Mouse (Mus musculus) brain, embryonic 14.5 days (tissue): ENCODE measurements at regions not wholly inside any gene's neighbourhood (a gene's known extent, or its start where the extent isn't known, plus 50 kb on each side); places are given as distances from the start of the nearest gene placed in this dataset.

Experiments
- DNase-seq: peaks from one replicate; pipeline ENCODE4 v3.0.0-alpha.2; 2011; ENCODE audit warnings: low read depth
- CTCF ChIP-seq: fragments of 200-500 bp; IDR thresholded peaks from 2 replicates; pipeline ENCODE4 v1.5.1; 2012; ENCODE audit warnings: inconsistent platforms, mild to moderate bottlenecking, moderate library complexity, borderline replicate concordance; ENCODE audit not compliant: insufficient read depth, insufficient read length; ENCODE audit errors: extremely low read depth
- POLR2A ChIP-seq: fragments of 200-500 bp; IDR thresholded peaks from 2 replicates; pipeline ENCODE4 v1.6.1; 2012; ENCODE audit warnings: mild to moderate bottlenecking, inconsistent platforms, borderline replicate concordance; ENCODE audit not compliant: poor library complexity, insufficient read depth, insufficient read length, severe bottlenecking; ENCODE audit errors: extremely low read depth

DNA sequence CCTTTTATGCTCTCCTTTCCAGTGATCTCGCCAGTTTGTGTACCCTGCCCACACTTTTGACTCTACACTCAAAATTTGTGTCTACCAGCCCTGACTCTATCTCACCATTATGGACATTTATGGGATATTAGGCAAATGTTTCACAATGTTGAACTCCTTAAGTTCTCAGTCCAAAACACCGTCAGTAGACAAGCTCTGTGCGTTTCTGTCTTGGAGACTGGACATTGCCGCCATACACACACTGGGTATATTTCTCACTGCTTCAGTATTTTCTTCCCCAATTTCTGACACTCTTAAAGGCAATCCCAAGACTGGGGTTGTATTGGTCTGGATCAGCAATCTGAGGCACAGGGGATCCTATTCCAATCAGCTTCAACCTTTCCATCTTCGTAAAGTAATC lies 75.6 kb downstream of the Oxgr1 start:
- DNase-seq, result no peak
- TF ChIP-seq POLR2A, result no peak
- no peak for TF ChIP-seq CTCF

DNA sequence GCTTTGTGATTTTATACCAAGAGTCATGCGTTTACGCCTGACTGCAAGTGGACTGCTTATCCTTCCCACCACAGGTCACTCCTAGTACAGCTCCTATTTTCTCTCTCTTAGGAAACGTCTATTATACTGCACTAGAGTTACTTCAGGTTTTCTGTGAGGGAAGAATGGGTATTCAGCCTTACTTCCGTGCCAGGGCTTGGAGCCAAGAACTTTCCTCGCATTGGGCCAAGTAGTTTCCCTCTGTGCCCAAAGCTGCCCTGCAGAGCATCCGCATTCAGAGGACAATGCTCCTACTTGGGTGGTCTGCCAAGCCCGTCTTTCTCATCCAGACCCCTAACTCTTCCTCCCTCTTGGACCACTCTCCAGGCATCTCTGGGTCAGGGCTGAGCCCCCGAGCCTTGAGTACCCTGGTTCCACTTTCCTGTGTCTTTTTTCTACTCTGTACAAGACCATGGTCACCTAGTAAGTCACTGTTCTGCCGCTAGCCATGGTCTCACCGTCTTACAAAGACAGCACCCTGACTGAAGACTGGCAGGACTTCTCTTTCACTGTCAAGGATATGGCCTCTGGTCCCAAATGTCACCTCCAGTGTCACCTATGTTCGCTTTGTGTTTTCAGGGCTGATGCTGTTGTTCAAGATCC lies 76.3 kb downstream of the Oxgr1 start:
- peak; percentile 83 for DNase-seq
- TF ChIP-seq POLR2A, result no peak
- TF ChIP-seq CTCF, result no peak

DNA sequence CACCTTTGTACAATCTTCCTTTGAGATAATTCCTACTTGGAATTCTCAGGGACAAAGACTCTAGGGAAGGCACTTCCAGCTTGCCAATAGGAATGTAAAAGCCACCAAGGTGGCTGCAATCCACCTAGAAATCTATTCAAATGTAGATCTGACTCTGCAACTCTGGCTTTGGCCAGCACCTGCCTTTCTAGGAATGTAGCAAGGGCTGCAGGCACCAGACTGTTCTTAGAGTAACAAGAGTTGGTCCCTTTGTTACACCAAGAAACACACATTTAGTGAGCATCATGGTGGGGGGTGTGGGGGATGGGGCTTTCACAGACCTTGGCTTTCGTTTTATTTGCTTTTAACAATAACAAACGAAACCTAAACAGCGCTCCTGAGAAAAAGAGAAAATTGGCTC lies 78.5 kb downstream of the Oxgr1 start:
- no peak for DNase-seq
- TF ChIP-seq POLR2A, result no peak
- TF ChIP-seq CTCF, result no peak

DNA sequence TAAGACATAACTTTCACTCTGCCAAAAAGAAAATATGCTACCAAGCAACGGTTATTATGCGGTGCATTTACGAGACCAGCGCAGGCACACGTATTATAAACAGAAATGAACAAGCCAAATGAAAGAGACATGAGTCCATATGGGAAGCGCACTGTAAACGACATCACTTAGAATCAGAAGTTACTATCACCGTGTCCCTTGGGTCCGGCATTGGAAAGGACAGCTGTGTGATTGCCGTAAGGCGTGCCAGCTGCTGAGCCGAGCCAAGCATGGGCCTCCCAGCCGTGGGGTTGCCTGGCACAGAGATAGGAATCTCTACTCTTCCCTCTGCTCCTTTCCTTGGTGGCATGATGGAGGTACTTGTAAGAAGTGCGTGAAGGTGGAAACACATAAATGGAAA lies 88.4 kb downstream of the Oxgr1 start:
- peak; percentile 50 for DNase-seq
- TF ChIP-seq CTCF (no peak), POLR2A (no peak)

DNA sequence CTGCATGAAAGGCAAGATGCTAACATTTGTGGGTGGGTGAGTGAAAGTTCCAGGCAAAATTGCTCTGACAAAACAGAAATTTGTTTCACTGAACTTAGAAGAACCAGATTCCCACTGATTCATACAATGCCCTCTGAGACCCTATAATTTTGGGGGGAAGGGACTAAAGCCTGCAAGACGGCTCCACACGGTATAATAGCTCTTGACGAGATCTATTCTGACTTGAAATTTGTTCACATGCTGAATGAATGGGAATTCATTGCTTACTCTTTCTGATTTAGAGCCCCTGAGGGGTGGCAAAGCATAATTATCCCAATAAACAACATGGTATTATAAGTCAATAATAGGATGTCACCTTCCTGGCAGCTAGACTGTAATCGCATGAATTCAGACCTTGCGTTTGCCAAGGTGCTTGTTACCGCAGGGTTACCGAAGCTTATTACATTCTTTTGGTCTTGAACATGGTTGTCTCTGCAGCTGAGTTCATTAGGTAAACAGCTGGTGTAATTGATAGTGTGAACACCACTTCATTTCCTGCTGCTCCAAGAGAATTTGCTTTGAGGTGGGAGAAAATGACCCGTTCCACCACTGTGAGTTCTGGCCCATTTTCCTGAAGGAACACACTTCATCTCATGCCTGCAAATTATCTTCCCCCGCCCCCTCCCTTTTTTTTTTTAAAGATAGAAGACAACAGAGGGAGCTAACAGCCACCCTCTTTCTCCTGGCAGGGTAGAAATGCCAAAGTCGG lies 89.2 kb downstream of the Oxgr1 start:
- TF ChIP-seq CTCF, result no peak
- no peak for TF ChIP-seq POLR2A
- DNase-seq, result peak; percentile 70
